Mouse (Mus musculus) adrenal gland, postnatal 10 days (tissue): Measurements from ENCODE around the gene Capns1. TPM values are rescaled to one million over a fixed set of nuclear protein-coding genes. Genes with fewer than 3 reads are reported as not detected.

Experiments
- DNase-seq: peaks from one replicate; pipeline ENCODE4 v3.0.0; 2021; ENCODE audit warnings: mixed read lengths
- total RNA-seq, 2 experiments: library from RNA; stranded (reverse); gene quantifications; 2 replicates each; pipeline ENCODE4 v1.2.3; 2021

Gene Capns1
- total RNA-seq, 2 experiments from 2014 or later: 444 to 475 TPM

DNA sequence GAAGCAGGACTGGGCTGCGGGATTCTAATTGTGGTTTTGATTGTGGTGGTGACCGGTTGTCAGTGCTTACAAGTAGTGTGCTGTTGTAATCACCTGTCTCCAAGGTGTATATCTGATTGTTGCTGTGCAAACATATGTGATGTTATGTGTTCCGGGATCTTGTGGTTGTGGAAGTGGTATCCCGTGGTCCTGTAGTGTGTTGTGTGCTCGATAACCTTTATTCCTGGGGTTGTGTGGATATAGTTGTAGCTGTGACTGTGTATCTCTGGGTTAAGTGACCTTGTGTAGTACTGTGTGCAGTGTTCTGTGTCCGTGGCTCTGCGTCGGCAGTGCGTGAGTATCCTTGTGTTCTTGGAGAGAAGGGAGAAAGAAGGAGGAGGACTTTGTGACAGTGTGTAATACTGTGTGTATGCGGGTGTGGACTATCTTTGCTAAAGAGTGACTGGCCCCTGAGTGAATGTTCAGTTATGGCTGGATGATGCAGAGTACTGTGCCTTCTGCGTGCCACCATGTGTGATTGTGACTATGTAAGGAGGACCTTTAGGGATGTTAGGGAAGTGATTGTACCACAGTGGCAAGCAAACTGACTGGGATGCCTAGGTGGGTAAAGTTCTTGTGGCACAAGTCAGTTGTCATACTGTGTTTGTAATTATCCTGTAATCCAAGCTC is 28.2 kb downstream of the Capns1 start:
- no peak for DNase-seq

DNA sequence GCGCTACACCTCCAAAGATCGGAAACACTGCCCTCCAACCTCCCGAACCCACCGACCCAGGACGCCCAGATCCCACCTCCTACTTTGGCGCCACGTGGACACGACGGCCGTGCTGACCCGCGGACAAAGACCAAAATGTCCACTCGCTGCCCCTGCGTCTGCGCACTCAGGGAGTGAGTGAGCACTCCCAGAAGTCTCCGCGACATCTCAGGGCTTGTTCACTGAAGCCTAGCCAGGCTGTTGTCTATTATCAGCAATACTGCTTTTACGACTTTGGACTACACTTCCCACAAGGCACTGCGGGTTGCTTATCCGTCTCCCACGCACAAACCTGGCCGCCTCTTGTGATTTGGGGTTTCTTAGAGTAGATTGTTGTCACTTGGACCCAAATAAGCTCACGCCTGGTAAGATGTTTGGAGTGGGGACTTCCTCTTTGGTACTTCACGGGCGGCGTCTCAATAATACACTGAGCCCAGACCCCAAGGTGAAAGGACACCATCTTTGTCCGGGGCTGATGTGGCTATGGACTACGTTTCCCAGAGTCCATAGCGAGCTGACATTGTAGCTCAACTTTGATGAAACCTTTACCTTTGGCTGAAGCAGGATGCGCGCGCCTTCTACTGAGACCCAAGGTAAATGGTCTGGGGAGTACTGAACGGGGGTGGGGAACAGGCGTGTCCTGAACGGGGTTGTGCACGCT is 28.9 kb downstream of the Capns1 start, which contains the start of gene Zfp146:
Gene Zfp146 (minus strand): TSS at position 168 of the 700 bp plus-strand sequence.
- DNase-seq: peak; percentile 92

DNA sequence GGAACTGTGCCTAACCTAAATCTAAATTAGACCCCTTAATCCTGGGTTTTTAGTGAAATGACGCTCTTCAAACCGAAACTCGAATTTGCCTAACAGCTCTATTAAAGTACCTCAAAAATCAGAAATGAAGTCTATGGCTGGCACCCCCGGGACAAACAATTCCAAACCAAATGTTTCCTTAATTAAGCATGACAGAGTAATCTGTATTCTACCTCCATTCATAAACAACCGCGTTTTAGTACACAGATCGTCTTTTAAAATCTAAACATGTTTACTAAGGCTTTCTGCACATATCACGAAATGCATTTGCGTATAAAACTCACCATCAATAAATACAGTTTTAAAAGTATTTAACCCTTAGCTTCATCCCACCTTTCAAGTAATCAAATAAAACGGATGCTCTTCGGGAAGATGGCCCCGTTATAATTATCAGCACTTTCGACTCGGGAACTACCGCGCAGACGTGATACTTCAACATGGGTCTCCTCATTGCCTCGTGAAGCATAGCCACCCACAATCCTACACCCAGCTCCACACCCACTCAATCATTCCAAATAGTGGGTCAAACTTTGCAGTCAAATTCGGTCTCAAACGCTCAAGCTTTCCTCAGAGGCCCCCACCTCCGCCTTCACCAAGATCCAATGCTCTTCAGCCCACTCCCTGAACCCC is 29.6 kb downstream of the Capns1 start:
- no peak for DNase-seq

- no peak for DNase-seq
Measured at GRCm38 (mm10) chr7:30164745-30165144, 33.9 kb downstream of the Capns1 start.

- DNase-seq: no peak
Measured at GRCm38 (mm10) chr7:30163113-30163512, 35.5 kb downstream of the Capns1 start.

DNA sequence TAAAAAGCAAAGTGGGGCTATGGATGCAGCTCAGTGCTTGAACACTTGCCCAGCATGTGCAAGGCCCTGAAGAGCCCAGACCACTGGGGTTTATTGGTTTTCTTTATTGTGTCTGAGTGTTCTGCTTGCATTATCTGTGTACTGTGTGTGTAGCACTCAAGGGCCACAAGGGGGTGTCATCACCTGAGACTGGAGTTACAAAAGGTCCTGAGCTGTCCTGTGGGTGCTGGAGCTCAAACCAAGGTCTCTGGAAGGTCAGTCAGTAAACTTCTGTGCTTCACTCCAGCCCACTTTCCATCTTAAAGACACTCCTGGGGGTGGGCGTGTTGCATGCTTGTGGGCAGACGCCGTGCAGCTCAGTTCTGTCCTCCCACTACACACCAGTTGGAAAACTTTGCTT is 43.1 kb downstream of the Capns1 start:
- DNase-seq: no peak

- no peak for DNase-seq
Measured at GRCm38 (mm10) chr7:30154040-30154439, 44.6 kb downstream of the Capns1 start.

DNA sequence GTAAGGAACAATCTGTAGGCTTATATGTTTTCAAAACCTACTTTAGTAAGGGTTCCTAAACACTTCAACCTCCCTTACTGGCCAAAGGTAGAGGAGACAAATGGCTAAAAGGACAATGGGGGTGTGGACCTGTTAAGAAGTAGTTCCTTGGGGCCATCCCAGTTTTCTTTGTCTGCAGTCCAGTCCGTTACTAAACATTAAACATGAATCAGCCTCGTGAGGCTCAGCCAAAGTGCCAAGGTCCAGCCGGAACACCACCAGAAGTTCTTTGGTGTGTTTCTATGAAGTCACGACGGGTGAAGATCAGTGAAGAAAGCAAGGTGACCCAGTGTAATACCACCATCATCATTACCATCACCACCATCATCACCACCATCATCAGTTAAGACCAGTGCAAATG is 51.6 kb downstream of the Capns1 start:
- DNase-seq: no peak

DNA sequence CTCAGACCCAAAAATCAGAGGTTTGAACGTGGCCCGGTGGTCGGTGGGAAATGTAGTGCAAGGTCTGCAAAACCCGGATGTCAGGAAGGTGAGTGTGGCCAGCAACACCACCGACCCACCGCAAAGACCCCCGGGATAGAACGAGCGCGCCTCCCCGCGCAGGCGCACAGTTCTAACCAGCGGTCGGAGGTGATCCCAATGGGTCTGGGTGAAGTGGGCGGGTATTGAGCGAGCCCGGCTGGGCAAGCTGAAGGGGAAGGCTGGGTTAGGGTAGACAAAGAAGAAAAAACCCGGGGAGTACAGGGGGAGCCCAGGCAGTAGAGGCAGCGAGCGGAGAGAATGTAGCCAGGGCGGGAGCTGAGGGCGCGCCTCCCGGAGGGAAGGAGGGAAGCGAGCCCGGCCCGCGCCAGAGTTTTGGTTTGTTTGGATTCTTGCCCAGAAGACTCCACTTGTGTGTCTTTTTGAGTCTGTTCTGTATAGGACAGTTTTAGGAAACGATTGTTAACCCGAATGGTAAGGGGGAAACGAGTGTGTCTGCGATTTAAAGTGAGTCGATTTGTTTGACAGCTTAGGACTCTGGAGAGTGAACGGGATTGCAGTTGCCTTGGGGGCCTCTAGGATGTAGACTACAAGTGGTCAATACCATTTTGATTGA is 54.9 kb downstream of the Capns1 start:
- DNase-seq: peak; percentile 79

GRCm38 (mm10) chr7:30143170-30143554 is 55.4 kb downstream of the Capns1 start:
- no peak for DNase-seq

Other genes with a start within 250 kb of the Capns1 start
- 10 to 100 TPM in 1 of 2 experiments, 1 to 10 TPM in 1; 7.3 to 11.4 TPM for gene Zfp74, start 244.7 kb downstream of the Capns1 start, total RNA-seq
- 10 to 100 TPM; 17.0 to 19.8 TPM for gene Zfp568, start 214.9 kb downstream of the Capns1 start, total RNA-seq
- 1 to 10 TPM; 2.3 to 2.8 TPM for gene Zfp14, start 147.4 kb downstream of the Capns1 start, total RNA-seq
- gene Zfp82, start 125.9 kb downstream of the Capns1 start, total RNA-seq: 1 to 10 TPM; 1.4 to 2.2 TPM
- gene Gm26920, start 108.4 kb downstream of the Capns1 start, total RNA-seq: under 1 TPM; 0.63 to 0.73 TPM
- 1 to 10 TPM; 1.8 to 2.2 TPM for gene Zfp566, start 108.3 kb downstream of the Capns1 start, total RNA-seq
- gene Zfp260, start 104.0 kb downstream of the Capns1 start, total RNA-seq: 10 to 100 TPM; 42.0 to 44.7 TPM
- 1 to 10 TPM; 4.1 to 6.5 TPM for gene Zfp382, start 76.9 kb downstream of the Capns1 start, total RNA-seq
- gene Zfp146, start 29.1 kb downstream of the Capns1 start, total RNA-seq: 10 to 100 TPM; 57.4 to 65.2 TPM
- gene Cox7a1, start 14.7 kb downstream of the Capns1 start, total RNA-seq: 1,000 to 10,000 TPM; 1,474 to 1,616 TPM
- 100 to 1,000 TPM; 103 to 108 TPM for gene Polr2i, start 33.1 kb upstream of the Capns1 start, total RNA-seq
- 10 to 100 TPM; 73.6 to 81.0 TPM for gene Tbcb, start 33.5 kb upstream of the Capns1 start, total RNA-seq
- not detected for gene Ovol3, start 36.9 kb upstream of the Capns1 start, total RNA-seq
- under 1 TPM; 0.61 to 0.63 TPM for gene Thap8, start 81.3 kb upstream of the Capns1 start, total RNA-seq
- gene Wdr62, start 81.6 kb upstream of the Capns1 start, total RNA-seq: 10 to 100 TPM; 12.1 to 14.3 TPM
- gene Clip3, start 92.9 kb upstream of the Capns1 start, total RNA-seq: 10 to 100 TPM; 31.6 to 36.5 TPM
- 10 to 100 TPM; 46.8 to 49.0 TPM for gene Alkbh6, start 109.9 kb upstream of the Capns1 start, total RNA-seq
- gene Syne4, start 116.0 kb upstream of the Capns1 start, total RNA-seq: 10 to 100 TPM; 17.6 to 22.3 TPM
- gene E130208F15Rik, start 122.9 kb upstream of the Capns1 start, total RNA-seq: 1 to 10 TPM; 2.8 TPM
- gene Sdhaf1, start 125.1 kb upstream of the Capns1 start, total RNA-seq: 10 to 100 TPM; 17.9 to 19.7 TPM
- 10 to 100 TPM; 13.2 to 15.1 TPM for gene Lrfn3, start 164.0 kb upstream of the Capns1 start, total RNA-seq
- 10 to 100 TPM; 25.8 to 29.1 TPM for gene Tyrobp, start 214.9 kb upstream of the Capns1 start, total RNA-seq
- 1 to 10 TPM; 3.7 to 4.9 TPM for gene Hcst, start 221.0 kb upstream of the Capns1 start, total RNA-seq
- gene Nfkbid, start 222.9 kb upstream of the Capns1 start, total RNA-seq: 1 to 10 TPM; 2.3 to 2.4 TPM
- 10 to 100 TPM; 26.1 to 34.3 TPM for gene Aplp1, start 246.7 kb upstream of the Capns1 start, total RNA-seq